Mouse (Mus musculus): ENCODE measurements around the gene Capn3.

- TF ChIP-seq CTCF (IDR thresholded peaks at IDR 0.05; ENCODE audit: extremely low read depth, insufficient read length, insufficient replicate concordance, low read depth, low read length) (no peak), POLR2A (IDR thresholded peaks at IDR 0.05; ENCODE audit: low read depth, low read length) (no peak)
These were observed 9.4 kb upstream of the Capn3 start for GRCm38 (mm10) chr2:120446373-120446772.

Data from small intestine, adult 2 months (tissue).